Mouse (Mus musculus) cerebellum, postnatal 36 days (tissue): ENCODE measurements around the gene Sfxn3.

Source experiments
- DNase-seq, 2 experiments: peaks; one replicate each; pipeline ENCODE4 v3.0.0; 2021 to 2022; ENCODE audit warnings: mixed read lengths in 2 of 2

Sfxn3 gene

DNA sequence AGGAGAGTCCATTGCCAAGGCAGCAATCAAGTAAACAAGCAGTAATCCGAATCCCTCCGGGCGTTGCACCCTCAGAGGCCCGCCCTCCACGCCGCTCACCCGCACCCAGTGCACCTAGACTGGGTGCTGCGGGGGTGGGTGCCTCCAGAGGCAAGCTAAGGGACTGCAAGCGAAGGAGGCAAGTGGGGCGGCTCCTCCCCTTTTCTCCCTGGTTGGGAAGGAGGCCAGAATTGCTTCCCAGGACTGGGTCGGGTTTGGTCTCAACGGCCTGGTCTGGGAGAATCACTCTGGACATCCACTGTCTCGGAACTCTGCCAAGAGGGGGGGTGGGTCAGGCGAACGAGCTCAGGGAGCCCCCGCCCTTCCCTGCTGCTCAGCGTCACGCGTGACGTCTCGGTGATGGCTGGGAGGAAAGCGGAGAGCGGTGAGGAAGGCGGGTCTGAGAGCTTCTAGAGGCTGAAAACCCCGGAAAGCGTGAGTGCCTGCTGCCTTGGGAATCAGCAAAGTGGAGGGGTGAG is at the start of gene Sfxn3:
Gene Sfxn3, plus strand, starts transcription at position 87 of the 518 bp plus-strand sequence.
- peak; percentile 94 for DNase-seq

DNA sequence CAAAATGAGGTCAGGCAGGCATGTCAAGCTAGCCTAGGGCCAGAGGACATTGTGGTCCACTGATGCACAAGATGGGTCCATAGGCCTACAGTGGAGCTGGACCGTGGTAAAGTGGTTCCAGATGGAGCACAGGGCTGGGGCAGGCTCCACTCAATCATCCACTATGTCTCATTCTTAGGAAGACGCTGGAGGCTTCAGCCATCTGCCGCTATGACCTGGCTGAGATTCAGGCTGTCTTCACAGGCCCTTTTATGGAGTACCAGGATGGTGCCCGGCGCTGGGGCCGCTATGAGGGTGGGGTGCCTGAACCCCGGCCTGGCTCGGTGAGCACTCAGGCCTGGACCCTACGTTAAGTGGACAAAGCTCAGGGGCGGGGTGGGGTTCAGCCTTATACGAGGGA is 49.5 kb upstream of the Sfxn3 start:
- DNase-seq = no peak

- DNase-seq = no peak
Measured at GRCm38 (mm10) chr19:44999647-45000046, 47.7 kb upstream of the Sfxn3 start.

GRCm38 (mm10) chr19:45002301-45002700 is 45.0 kb upstream of the Sfxn3 start:
- DNase-seq = peak in 1 of 2 experiments; percentile 19

GRCm38 (mm10) chr19:45003740-45004516 is 43.4 kb upstream of the Sfxn3 start:
- DNase-seq = no peak

DNA sequence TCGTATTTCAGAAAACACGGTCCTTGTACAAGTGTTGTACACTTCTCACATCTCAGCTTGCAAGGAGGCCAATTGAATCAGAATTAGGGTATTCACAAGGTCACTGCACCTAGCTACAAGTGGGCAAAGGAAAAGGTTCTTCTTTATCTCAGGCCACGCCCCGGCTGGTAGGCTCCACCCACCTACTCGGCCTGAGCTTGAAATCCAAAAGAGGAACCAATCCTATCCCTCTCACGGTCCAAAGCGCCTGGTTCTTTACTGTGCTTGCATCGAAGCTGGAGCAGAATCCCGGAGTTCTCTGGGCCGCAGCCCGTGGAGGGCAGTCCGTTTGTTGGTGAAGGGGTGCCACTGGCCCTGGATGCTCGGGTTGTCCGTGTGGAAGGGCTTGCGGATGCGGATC is 41.9 kb upstream of the Sfxn3 start, which contains the start of gene Twnk:
Gene Twnk, plus strand, starts transcription at position 220 of the 400 bp plus-strand sequence.
- no peak for DNase-seq

- DNase-seq = peak; percentile 98
Measured at GRCm38 (mm10) chr19:45005957-45006712, 41.2 kb upstream of the Sfxn3 start, which contains the start of gene Mrpl43. TSS of gene Mrpl43 (minus strand) at chr19:45006442.

- no peak for DNase-seq
Measured at GRCm38 (mm10) chr19:45007021-45007420, 40.3 kb upstream of the Sfxn3 start.

DNA sequence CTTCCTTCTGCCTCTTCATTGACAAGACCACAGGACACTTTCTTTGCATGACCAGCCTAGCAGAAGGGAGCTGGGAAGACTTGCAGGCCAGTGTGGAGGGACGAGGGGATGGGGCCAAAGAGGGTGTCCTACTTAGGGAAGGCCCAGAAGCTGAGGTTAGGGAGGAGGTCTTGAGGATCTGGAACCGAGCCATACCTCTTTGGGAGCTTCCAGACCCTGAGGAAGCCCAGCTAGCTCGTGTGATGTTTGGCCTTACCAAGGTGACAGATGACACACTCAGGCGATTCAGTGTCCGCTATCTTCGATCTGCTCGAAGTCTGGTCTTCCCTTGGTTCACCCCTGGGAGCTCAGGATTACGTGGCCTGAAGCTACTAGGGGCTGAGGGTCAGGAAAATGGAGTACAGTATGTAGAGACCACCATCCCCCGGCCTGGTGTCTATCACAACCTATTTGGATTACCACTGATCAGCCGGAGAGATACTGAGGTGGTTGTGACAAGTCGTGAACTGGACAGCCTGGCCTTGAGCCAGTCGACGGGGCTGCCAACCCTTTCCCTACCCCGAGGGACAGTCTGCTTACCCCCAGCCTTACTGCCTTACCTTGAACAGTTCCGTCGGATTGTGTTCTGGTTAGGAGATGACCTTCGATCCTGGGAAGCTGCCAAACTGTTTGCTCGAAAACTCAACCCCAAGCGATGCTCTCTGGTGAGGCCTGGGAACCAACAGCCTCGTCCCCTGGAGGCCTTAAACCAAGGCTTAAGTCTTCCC is 39.7 kb upstream of the Sfxn3 start:
- no peak for DNase-seq

- no peak for DNase-seq
Measured at GRCm38 (mm10) chr19:45010646-45011045, 36.7 kb upstream of the Sfxn3 start.

GRCm38 (mm10) chr19:45012219-45012618 is 35.1 kb upstream of the Sfxn3 start:
- DNase-seq = no peak

- peak in 1 of 2 experiments; percentile 49 for DNase-seq
Measured at GRCm38 (mm10) chr19:45012636-45013035, 34.7 kb upstream of the Sfxn3 start.

DNA sequence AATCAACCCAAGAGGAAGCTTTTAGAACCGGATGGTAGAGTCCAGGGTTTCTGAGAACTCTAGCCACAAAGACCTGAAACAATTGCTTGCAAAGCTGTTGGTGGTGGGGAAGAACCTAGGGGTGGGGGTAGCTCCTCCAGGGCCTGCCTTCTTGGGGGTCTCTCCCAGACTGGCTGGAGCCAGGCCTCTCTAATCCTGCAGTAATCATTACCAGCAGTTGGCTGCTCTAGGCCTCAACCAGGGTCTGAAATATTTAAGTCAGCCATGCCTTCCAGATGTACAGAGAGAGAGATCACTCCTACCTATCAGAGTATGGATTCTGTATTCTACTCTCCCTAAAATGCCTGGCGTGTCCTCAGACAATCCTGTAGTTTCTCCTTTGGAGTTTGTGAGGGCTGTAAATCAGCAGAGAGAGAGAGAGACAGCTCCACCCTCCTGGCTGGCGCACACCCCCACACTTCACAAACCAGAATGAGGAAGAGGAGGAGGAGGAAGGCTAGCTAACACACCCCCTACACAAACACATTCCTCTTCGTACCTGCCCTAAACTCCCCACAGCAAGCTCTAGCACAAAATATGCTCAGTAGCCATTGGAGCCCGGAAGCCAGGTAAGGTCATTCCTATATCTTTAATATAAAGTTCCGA is 33.6 kb upstream of the Sfxn3 start:
- DNase-seq = no peak

- DNase-seq = no peak
Measured at GRCm38 (mm10) chr19:45014335-45014971, 32.9 kb upstream of the Sfxn3 start, which contains the start of gene Lzts2. TSS of gene Lzts2 (plus strand) at chr19:45014414.

DNA sequence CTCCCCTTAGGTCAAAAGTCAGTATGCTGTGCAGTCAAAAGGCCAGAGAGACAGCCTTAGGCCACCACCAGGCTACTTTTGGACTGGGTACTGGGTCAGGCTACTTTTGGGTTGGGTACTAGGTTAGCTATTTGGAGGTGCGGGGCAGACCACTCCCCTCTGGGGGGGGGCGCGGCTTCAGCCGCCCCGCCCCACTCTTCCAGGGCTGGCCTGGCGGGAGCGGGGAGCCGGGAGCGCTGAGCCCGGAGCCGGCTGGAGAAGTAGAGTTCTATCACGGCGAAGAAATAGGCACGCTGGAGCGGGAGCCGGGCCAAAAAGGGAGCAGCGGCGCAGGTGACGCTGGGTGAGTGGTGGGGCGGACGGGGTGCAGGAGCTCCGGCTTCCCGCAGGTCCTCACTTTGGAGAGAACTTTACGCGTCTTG is 32.3 kb upstream of the Sfxn3 start:
- DNase-seq = peak; percentile 65 to 66

GRCm38 (mm10) chr19:45015518-45016281 is 31.6 kb upstream of the Sfxn3 start:
- DNase-seq = peak; percentile 71 to 74

DNA sequence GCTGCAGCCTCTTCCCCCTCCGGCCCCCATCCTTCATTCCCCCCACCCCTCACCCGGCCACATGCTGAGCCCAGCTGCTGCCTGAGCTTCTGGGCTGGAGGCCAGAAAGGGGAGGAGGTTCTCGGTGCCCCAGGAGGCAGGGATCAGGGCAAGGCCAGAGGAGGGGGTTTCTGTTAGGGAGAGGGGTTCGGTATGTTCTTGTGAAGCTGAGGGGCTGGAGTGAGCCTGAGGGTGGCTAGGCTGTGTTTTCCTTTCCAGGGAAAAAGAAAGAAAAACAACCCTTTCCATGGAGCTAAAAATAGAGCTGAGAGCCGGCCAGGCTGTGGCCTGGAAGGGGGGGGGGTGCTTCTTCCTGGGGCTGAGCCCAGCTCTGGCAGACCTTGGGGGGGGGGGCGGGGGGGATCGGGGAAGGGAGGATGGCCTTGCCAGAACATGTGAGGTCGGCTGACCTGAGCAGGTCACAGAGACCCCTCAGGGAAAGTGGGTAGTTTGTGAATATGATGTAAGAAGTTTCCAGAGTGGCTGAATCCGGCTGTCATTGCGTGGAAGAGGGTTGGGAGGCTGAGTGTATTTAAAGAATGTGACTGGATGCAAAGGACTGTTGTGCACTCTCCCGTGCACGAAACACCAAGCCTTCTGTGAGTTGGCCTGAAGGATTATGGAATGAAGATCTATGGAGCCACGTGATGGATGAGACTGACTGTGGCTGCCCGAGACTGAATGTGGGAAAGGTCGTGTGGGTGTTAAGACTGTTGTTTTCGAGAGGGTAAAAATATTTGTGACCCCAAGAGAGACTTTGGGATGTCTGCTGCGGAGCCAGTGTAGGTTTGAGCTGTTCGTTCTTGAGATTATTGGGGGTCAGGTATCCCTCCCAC is 30.7 kb upstream of the Sfxn3 start:
- DNase-seq = peak; percentile 82 to 83

- DNase-seq = peak; percentile 85
Measured at GRCm38 (mm10) chr19:45017216-45017771, 30.0 kb upstream of the Sfxn3 start.

GRCm38 (mm10) chr19:45017909-45018308 is 29.4 kb upstream of the Sfxn3 start:
- peak; percentile 66 to 80 for DNase-seq
